Mouse (Mus musculus) kidney, embryonic 16.5 days (tissue): ENCODE measurements at regions not wholly inside any gene's neighbourhood (a gene's known extent, or its start where the extent isn't known, plus 50 kb on each side); places are given as distances from the start of the nearest gene placed in this dataset.
A peak's percentile ranks its signal among the peaks of the same experiment; 100 is the strongest.

Source experiments
- ATAC-seq: fragments of 200-750 bp; cut with Nextera tagmentation; 2 replicates; pipeline ENCODE4 v1.8.0; 2017; ENCODE audit warnings: moderate TSS enrichment; ENCODE audit not compliant: low FRiP score, low TSS enrichment
- H3K27ac ChIP-seq: fragments of 300-500 bp; sonication (generic); 2 replicates; pipeline ENCODE4 v1.5.1; 2014; ENCODE audit warnings: low read length
- H3K27me3 ChIP-seq: fragments of 300-500 bp; sonication (generic); 2 replicates; pipeline ENCODE4 v1.6.1; 2014; ENCODE audit warnings: low read length, control low read depth, mixed read lengths; ENCODE audit not compliant: insufficient read depth
- H3K36me3 ChIP-seq: fragments of 300-500 bp; sonication (generic); 2 replicates; pipeline ENCODE4 v1.6.1; 2014; ENCODE audit warnings: low read length, control low read depth, mixed read lengths; ENCODE audit not compliant: insufficient read depth
- H3K4me1 ChIP-seq: fragments of 300-500 bp; sonication (generic); 2 replicates; pipeline ENCODE4 v1.6.1; 2014; ENCODE audit warnings: low read length, control low read depth, mixed read lengths; ENCODE audit not compliant: insufficient read depth
- H3K4me2 ChIP-seq: fragments of 300-500 bp; sonication (generic); replicated peaks from 2 replicates; pipeline ENCODE4 v1.6.1; 2014; ENCODE audit warnings: low read depth, low read length
- H3K4me3 ChIP-seq: fragments of 300-500 bp; sonication (generic); 2 replicates; pipeline ENCODE4 v1.5.1; 2014; ENCODE audit warnings: mild to moderate bottlenecking, low read length
- H3K9ac ChIP-seq: fragments of 300-500 bp; sonication (generic); replicated peaks from 2 replicates; pipeline ENCODE4 v1.6.1; 2014; ENCODE audit warnings: low read length
- H3K9me3 ChIP-seq: fragments of 300-500 bp; sonication (generic); 2 replicates; pipeline ENCODE4 v1.6.1; 2016; ENCODE audit warnings: low read length, control low read depth
- WGBS: fragments of 180-500 bp; shearing (Covaris S2); extraction: QIAGEN DNeasy Blood & Tissue Kit; methylation state at CpG from one replicate; pipeline ENCODE4 v1.1.7; 2014; 5-methylcytosine and 5-hydroxymethylcytosine counted together

- Histone ChIP-seq H3K27me3 (no peaks in the 10 kb centered on the region), H3K4me3 (no peak overlapping the region), H3K36me3 (no peaks in the 10 kb centered on the region), H3K27ac (no peak overlapping the region), H3K4me1 (peaks cover 5% of the 10 kb centered on the region; the same call in 1 of the 2 replicates), H3K9me3 (no peaks in the 10 kb centered on the region), H3K4me2 (no peak overlapping the region), H3K9ac (no peak overlapping the region)
- ATAC-seq = peak; percentile 39; the same call in 1 of the 2 replicates
- WGBS = 53% methylated on average over 8 of the region's 8 CpGs
Observed at GRCm38 (mm10) chr16:12516834-12517685, 533.1 kb downstream of the Shisa9 start.

DNA sequence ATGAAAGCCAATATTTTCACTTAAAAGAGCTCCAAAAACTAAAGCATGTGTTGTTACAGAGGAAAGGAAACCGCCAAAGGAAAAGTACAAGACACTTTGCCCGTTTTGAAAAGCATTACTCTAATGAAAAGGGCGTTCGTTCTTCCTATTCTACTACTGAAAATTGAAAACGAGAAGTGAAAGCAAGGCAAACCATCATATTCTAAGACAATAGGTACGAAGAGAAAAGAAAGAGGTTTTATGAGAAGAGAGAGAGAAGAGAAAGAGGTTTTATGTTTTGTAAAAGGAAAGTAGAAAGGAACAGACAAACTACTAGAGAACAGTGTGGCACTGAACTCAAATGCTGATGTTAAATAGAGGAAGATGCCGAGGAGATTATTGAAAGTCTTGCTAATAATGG lies 534.4 kb downstream of the Shisa9 start:
- no peak for ATAC-seq
- 86% methylated on average over 7 of the region's 7 CpGs for WGBS
- Histone ChIP-seq H3K27ac (no peak overlapping the region), H3K27me3 (no peaks in the 10 kb centered on the region), H3K9ac (no peak overlapping the region), H3K9me3 (no peaks in the 10 kb centered on the region), H3K36me3 (no peaks in the 10 kb centered on the region), H3K4me2 (no peak overlapping the region), H3K4me3 (no peak overlapping the region), H3K4me1 (peaks cover 5% of the 10 kb centered on the region; the same call in 1 of the 2 replicates)

- H3K4me3 ChIP-seq = no peak overlapping the region
- no peaks in the 10 kb centered on the region for H3K36me3 ChIP-seq
- no peaks in the 10 kb centered on the region for H3K9me3 ChIP-seq
- no peak overlapping the region for H3K27ac ChIP-seq
- H3K27me3 ChIP-seq = no peaks in the 10 kb centered on the region
- H3K4me1 ChIP-seq = peaks cover 5% of the 10 kb centered on the region; the same call in 1 of the 2 replicates
- ATAC-seq = peak; percentile 59; the same call in 1 of the 2 replicates
- no peak overlapping the region for H3K9ac ChIP-seq
- H3K4me2 ChIP-seq = no peak overlapping the region
- WGBS = 54% methylated on average over 3 of the region's 3 CpGs
Observed at GRCm38 (mm10) chr16:12521711-12522476, 538.0 kb downstream of the Shisa9 start.

GRCm38 (mm10) chr16:12548462-12548861 lies 561.0 kb upstream of the Ercc4 start:
- H3K36me3 ChIP-seq = no peaks in the 10 kb centered on the region
- no peak for ATAC-seq
- no peaks in the 10 kb centered on the region for H3K27me3 ChIP-seq
- H3K9me3 ChIP-seq = no peaks in the 10 kb centered on the region
- no peak overlapping the region for H3K4me2 ChIP-seq
- H3K27ac ChIP-seq = no peak overlapping the region
- no peak overlapping the region for H3K4me3 ChIP-seq
- no peak overlapping the region for H3K9ac ChIP-seq
- no peaks in the 10 kb centered on the region for H3K4me1 ChIP-seq

- ATAC-seq = no peak
- H3K27me3 ChIP-seq = no peaks in the 10 kb centered on the region
- no peak overlapping the region for H3K27ac ChIP-seq
- no peaks in the 10 kb centered on the region for H3K4me1 ChIP-seq
- no peaks in the 10 kb centered on the region for H3K9me3 ChIP-seq
- H3K4me2 ChIP-seq = no peak overlapping the region
- no peaks in the 10 kb centered on the region for H3K36me3 ChIP-seq
- no peak overlapping the region for H3K9ac ChIP-seq
- H3K4me3 ChIP-seq = no peak overlapping the region
Observed at GRCm38 (mm10) chr16:12588889-12589288, 520.6 kb upstream of the Ercc4 start.

DNA sequence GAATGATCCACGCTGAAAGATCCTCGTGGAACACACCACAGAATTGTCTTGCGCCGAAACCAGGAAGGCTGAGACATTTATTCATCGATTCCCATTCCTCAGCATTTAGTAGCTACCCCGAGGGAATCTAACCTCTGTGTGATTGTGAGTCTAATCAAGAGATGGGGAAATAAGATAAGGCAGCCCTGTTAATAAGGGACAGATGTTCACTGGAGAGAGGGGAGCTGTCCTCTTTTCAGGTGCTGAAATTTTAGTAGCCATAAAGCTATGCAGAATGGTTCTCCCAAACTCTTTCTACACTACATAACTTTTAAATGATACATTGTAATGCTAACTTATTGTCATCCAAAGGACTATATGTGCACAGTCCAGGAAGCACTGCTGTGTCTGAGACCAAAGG lies 501.2 kb upstream of the Ercc4 start:
- Histone ChIP-seq H3K9me3 (no peaks in the 10 kb centered on the region), H3K9ac (no peak overlapping the region), H3K4me1 (no peaks in the 10 kb centered on the region), H3K36me3 (no peaks in the 10 kb centered on the region), H3K4me2 (no peak overlapping the region), H3K4me3 (no peak overlapping the region), H3K27ac (no peak overlapping the region), H3K27me3 (no peaks in the 10 kb centered on the region)
- 43% methylated on average over 6 of the region's 6 CpGs for WGBS
- no peak for ATAC-seq

GRCm38 (mm10) chr16:12611106-12611505 lies 498.4 kb upstream of the Ercc4 start:
- 60% methylated on average over 1 of the region's 1 CpGs for WGBS
- H3K4me2 ChIP-seq = no peak overlapping the region
- no peak for ATAC-seq
- no peak overlapping the region for H3K27ac ChIP-seq
- H3K9me3 ChIP-seq = no peaks in the 10 kb centered on the region
- no peaks in the 10 kb centered on the region for H3K4me1 ChIP-seq
- no peak overlapping the region for H3K4me3 ChIP-seq
- no peak overlapping the region for H3K9ac ChIP-seq
- H3K36me3 ChIP-seq = no peaks in the 10 kb centered on the region
- H3K27me3 ChIP-seq = no peaks in the 10 kb centered on the region

- H3K4me3 ChIP-seq = no peak overlapping the region
- no peaks in the 10 kb centered on the region for H3K9me3 ChIP-seq
- H3K27ac ChIP-seq = no peak overlapping the region
- H3K4me2 ChIP-seq = no peak overlapping the region
- H3K36me3 ChIP-seq = no peaks in the 10 kb centered on the region
- no peaks in the 10 kb centered on the region for H3K4me1 ChIP-seq
- no peak overlapping the region for H3K9ac ChIP-seq
- no peak for ATAC-seq
- WGBS = 63% methylated on average over 3 of the region's 3 CpGs
- H3K27me3 ChIP-seq = no peaks in the 10 kb centered on the region
Observed at GRCm38 (mm10) chr16:12617781-12618180, 491.7 kb upstream of the Ercc4 start.

DNA sequence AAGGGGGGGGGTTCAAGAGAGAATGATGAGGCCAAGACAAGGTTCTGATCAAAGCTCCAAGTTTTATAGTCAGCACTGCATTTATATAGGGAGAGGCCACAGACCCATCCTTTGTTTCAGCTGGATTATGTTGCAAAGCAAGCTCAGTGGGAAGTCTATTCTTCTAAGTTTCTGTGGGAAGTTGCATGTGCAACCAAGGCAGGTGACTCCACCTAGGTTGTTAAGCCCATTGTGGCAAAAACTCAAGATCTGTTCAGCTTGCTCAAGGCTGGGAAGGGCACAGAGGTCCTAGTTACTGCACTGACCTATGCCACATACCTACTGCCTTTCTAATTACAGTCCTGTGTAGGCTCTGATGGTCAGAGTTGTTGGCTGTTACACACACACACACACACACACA lies 477.0 kb upstream of the Ercc4 start:
- Histone ChIP-seq H3K4me1 (no peaks in the 10 kb centered on the region), H3K27me3 (no peaks in the 10 kb centered on the region), H3K4me2 (no peak overlapping the region), H3K36me3 (no peaks in the 10 kb centered on the region), H3K9me3 (no peaks in the 10 kb centered on the region), H3K9ac (no peak overlapping the region), H3K27ac (no peak overlapping the region), H3K4me3 (no peak overlapping the region)
- ATAC-seq = no peak
